Mouse (Mus musculus) CH12.LX (cell line): ENCODE data around the gene Letm1. TPM values are rescaled to one million over a fixed set of nuclear protein-coding genes. Genes with fewer than 3 reads are reported as not detected.

Source experiments
- DNase-seq: peaks from one replicate; pipeline ENCODE4 v3.0.0-alpha.2; 2013; ENCODE audit errors: extremely low read depth
- H3K27ac ChIP-seq: 2 replicates; pipeline ENCODE4 v1.5.1; 2012; ENCODE audit warnings: low read depth, mild to moderate bottlenecking, control low read depth, moderate library complexity; ENCODE audit not compliant: insufficient read depth
- H3K27me3 ChIP-seq: replicated peaks from 2 replicates; pipeline ENCODE3; 2012; ENCODE audit warnings: inconsistent platforms
- H3K36me3 ChIP-seq, 2 experiments: replicated peaks in 1 of 2; 2 replicates each; pipeline versions ENCODE3 to v1.6.1; 2012; ENCODE audit warnings: inconsistent platforms in 1 of 2, low read length in 1 of 2, mild to moderate bottlenecking in 1 of 2, mixed read lengths in 1 of 2, moderate library complexity in 1 of 2; ENCODE audit not compliant: control insufficient read depth in 1 of 2, insufficient read depth in 1 of 2
- H3K4me1 ChIP-seq, 2 experiments: 2 replicates each; pipeline ENCODE4 v1.6.1; 2012; ENCODE audit warnings: inconsistent platforms in 1 of 2, moderate library complexity in 1 of 2; ENCODE audit not compliant: insufficient read depth in 2 of 2, control insufficient read depth in 1 of 2
- H3K4me2 ChIP-seq: 2 replicates; pipeline ENCODE4 v1.6.1; 2012; ENCODE audit warnings: low read depth, mild to moderate bottlenecking, control low read depth; ENCODE audit not compliant: poor library complexity, insufficient read depth, severe bottlenecking
- H3K4me3 ChIP-seq, 3 experiments: fragments of 150-350 bp in 1 of 3; sonication (generic) in 1 of 3; replicated peaks in 1 of 3; 2 replicates each; pipeline versions ENCODE3 to v1.5.1; 2011 to 2012; ENCODE audit warnings: low read depth in 2 of 3, low read length in 2 of 3, mild to moderate bottlenecking in 2 of 3, moderate library complexity in 2 of 3, control low read depth in 1 of 3, improper control_type of control experiment in 1 of 3, inconsistent platforms in 1 of 3, mixed read lengths in 1 of 3; ENCODE audit not compliant: poor library complexity in 1 of 3
- H3K79me2 ChIP-seq: replicated peaks from 2 replicates; pipeline ENCODE4 v1.6.1; 2012; ENCODE audit warnings: mild to moderate bottlenecking, moderate library complexity; ENCODE audit not compliant: control insufficient read depth, poor library complexity, insufficient read depth, severe bottlenecking; ENCODE audit errors: extremely low read depth
- H3K9ac ChIP-seq: 2 replicates; pipeline ENCODE4 v1.6.1; 2012; ENCODE audit warnings: low read depth, mild to moderate bottlenecking, control low read depth, moderate library complexity; ENCODE audit not compliant: insufficient read depth
- H3K9me3 ChIP-seq: replicated peaks from 2 replicates; pipeline ENCODE3; 2012; ENCODE audit warnings: low read length, inconsistent platforms, mixed read lengths
- CHD2 ChIP-seq: IDR thresholded peaks from 2 replicates; pipeline ENCODE4 v1.6.1; 2011; ENCODE audit warnings: low read length, improper control_type of control experiment
- EP300 ChIP-seq: IDR thresholded peaks from 2 replicates; pipeline ENCODE4 v1.6.1; 2011; ENCODE audit warnings: low read length, improper control_type of control experiment
- ETS1 ChIP-seq: conservative IDR thresholded peaks from 2 replicates; pipeline ENCODE4 v1.6.1; 2012; ENCODE audit warnings: low read depth, mild to moderate bottlenecking, inconsistent platforms, low read length, improper control_type of control experiment, moderate library complexity
- IRF4 ChIP-seq: IDR thresholded peaks from 2 replicates; pipeline ENCODE4 v1.6.1; 2014; ENCODE audit warnings: low read depth, mild to moderate bottlenecking, inconsistent platforms, low read length, improper control_type of control experiment
- MAZ ChIP-seq: IDR thresholded peaks from 2 replicates; pipeline ENCODE4 v1.6.1; 2012; ENCODE audit warnings: low read depth, mild to moderate bottlenecking, inconsistent platforms, low read length, improper control_type of control experiment, moderate library complexity
- MYC ChIP-seq: IDR thresholded peaks from 2 replicates; pipeline ENCODE4 v1.6.1; 2011; ENCODE audit warnings: low read depth, mild to moderate bottlenecking, improper control_type of control experiment, low read length
- PAX5 ChIP-seq: IDR thresholded peaks from 2 replicates; pipeline ENCODE4 v1.6.1; 2012; ENCODE audit warnings: low read length, inconsistent platforms, mixed read lengths
- POLR2A ChIP-seq: IDR thresholded peaks from 2 replicates; pipeline ENCODE4 v1.6.1; 2011; ENCODE audit warnings: low read depth, mild to moderate bottlenecking, improper control_type of control experiment, low read length
- RAD21 ChIP-seq: IDR thresholded peaks from 2 replicates; pipeline ENCODE4 v1.6.1; 2011; ENCODE audit warnings: low read depth, mild to moderate bottlenecking, low read length, improper control_type of control experiment, moderate library complexity
- RCOR1 ChIP-seq: conservative IDR thresholded peaks from 2 replicates; pipeline ENCODE4 v1.6.1; 2012; ENCODE audit warnings: low read depth, mild to moderate bottlenecking, inconsistent platforms, low read length, improper control_type of control experiment
- TBP ChIP-seq: conservative IDR thresholded peaks from 2 replicates; pipeline ENCODE4 v1.6.1; 2011; ENCODE audit warnings: low read depth, low read length, improper control_type of control experiment
- TCF12 ChIP-seq: IDR thresholded peaks from 2 replicates; pipeline ENCODE4 v1.6.1; 2014; ENCODE audit warnings: low read depth, mild to moderate bottlenecking, inconsistent platforms, low read length, improper control_type of control experiment
- UBTF ChIP-seq: IDR thresholded peaks from 2 replicates; pipeline ENCODE4 v1.6.1; 2012; ENCODE audit warnings: low read depth, mild to moderate bottlenecking, inconsistent platforms, low read length, improper control_type of control experiment, moderate library complexity
- dilution Hi-C: fragments of 300-500 bp; cut with MboI; formaldehyde crosslinking; loops from 2 replicates; pipeline ENCODE4 v1.14.3; 2020; ENCODE audit warnings: low sequenced_read_pairs; ENCODE audit not compliant: extremely low pct_unique_long_range_greater_than_20kb, extremely low pct_ligation_motif_present
- in situ Hi-C: fragments of 300-500 bp; cut with MboI; formaldehyde crosslinking; loops from 3 replicates; pipeline ENCODE4 v1.14.3; 2019; ENCODE audit warnings: low sequenced_read_pairs, low pct_ligation_motif_present, low pct_unique_long_range_greater_than_20kb, mixed read lengths
- polyA plus RNA-seq: library from polyadenylated mRNA; unstranded; fragments of >175 nt; gene quantifications from 2 replicates; pipeline ENCODE4 v1.2.1, GENCODE M21; 2012; ENCODE audit warnings: low read depth; ENCODE audit not compliant: insufficient read length
- total RNA-seq, 2 experiments: library from RNA; depleted of rRNA; stranded (reverse); fragments of 300-350 nt in 1 of 2; fragments of >200 nt in 1 of 2; gene quantifications; 2 replicates each; pipeline ENCODE4 v1.2.3; 2012 to 2014

Letm1 gene
- total and polyA plus RNA-seq, 3 experiments, result 21.8 to 43.4 (median 27.6) TPM

DNA sequence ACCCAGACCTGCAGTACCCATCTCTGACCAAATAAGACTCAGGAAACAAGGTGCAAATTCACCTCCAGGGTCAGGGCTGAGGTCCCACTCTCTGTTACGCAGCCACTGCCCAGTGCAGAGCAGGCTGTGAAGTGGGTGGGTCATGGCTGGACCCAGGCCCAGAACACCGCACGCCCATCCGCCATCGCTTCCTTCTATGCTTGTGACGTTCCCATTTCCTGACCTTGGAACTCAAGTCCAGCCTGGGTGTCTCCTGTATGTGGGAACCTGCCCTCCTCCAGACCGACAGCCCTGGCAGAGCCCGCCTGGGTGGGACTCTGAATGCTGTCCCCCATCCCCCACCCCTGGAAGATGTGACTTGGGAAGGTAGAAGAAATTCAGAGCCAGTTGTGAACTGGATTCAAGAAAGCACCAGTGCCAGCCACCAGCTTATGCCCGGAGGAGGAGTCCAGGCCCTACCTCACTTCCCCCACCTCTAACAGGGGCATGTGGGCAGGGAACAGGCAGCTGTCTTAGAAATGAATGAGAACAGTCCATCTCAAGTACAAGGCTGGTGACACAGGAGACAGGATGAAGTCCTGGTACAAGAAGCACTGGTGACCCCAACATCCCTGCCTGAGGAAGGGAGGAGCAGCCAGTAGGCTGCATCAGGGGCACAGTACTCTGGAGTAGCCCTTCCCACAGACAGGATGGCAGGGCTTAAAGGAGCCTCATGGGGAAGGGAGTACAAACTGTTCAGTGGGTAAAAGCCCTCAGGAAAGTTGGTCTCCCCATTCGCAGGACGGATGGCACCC lies 92.6 kb downstream of the Letm1 start:
- Histone ChIP-seq H3K36me3 (no peaks in the 10 kb centered on the region), H3K4me1 (peaks cover 3 to 9% of the 10 kb centered on the region in 2 experiments; a peak in 3 of 4 replicates), H3K9me3 (no peaks in the 10 kb centered on the region), H3K4me3 (no peak overlapping the region), H3K4me2 (no peak overlapping the region), H3K79me2 (no peaks in the 10 kb centered on the region), H3K9ac (no peak overlapping the region), H3K27me3 (peaks cover 57% of the 10 kb centered on the region), H3K27ac (no peak overlapping the region)
- dilution Hi-C loops (no loop called here), in situ Hi-C loops (no loop called here)
- no peak for TF ChIP-seq POLR2A
- TF ChIP-seq PAX5, result no peak
- no peak for TF ChIP-seq MYC
- no peak for TF ChIP-seq CHD2
- no peak for TF ChIP-seq UBTF
- TF ChIP-seq TCF12, result no peak
- no peak for TF ChIP-seq RCOR1
- TF ChIP-seq IRF4, result no peak
- TF ChIP-seq TBP, result no peak
- no peak for TF ChIP-seq EP300
- no peak for TF ChIP-seq MAZ
- TF ChIP-seq ETS1, result no peak
- no peak for TF ChIP-seq RAD21
- no peak for DNase-seq

Other genes starting within 250 kb of the Letm1 start
- 27.9 and 29.2 TPM in 2 replicates for gene Fam53a, start 153.2 kb downstream of the Letm1 start, total RNA-seq (2012; rRNA removed)
- 25.1 and 26.6 TPM in 2 replicates for gene Fam53a, start 153.2 kb downstream of the Letm1 start, total RNA-seq (2014; rRNA removed)
- gene Fam53a, start 153.2 kb downstream of the Letm1 start, polyA plus RNA-seq, result 32.9 and 33.4 TPM in 2 replicates
- gene Gm9903, start 152.9 kb downstream of the Letm1 start, total RNA-seq (2012; rRNA removed), result 0.08 and 0.21 TPM in 2 replicates
- gene Gm9903, start 152.9 kb downstream of the Letm1 start, total RNA-seq (2014; rRNA removed), result 0.16 and 0.22 TPM in 2 replicates
- gene Gm9903, start 152.9 kb downstream of the Letm1 start, polyA plus RNA-seq, result 0.26 TPM in 1 of 2 replicates, not detected in the other
- 85.4 and 111 TPM in 2 replicates for gene Slbp, start 130.2 kb downstream of the Letm1 start, total RNA-seq (2012; rRNA removed)
- 263 and 284 TPM in 2 replicates for gene Slbp, start 130.2 kb downstream of the Letm1 start, total RNA-seq (2014; rRNA removed)
- 117 and 148 TPM in 2 replicates for gene Slbp, start 130.2 kb downstream of the Letm1 start, polyA plus RNA-seq
- 89.4 and 110 TPM in 2 replicates for gene Tacc3, start 124.7 kb downstream of the Letm1 start, total RNA-seq (2012; rRNA removed)
- gene Tacc3, start 124.7 kb downstream of the Letm1 start, total RNA-seq (2014; rRNA removed), result 186 and 202 TPM in 2 replicates
- gene Tacc3, start 124.7 kb downstream of the Letm1 start, polyA plus RNA-seq, result 160 and 175 TPM in 2 replicates
- gene Tmem129, start 124.4 kb downstream of the Letm1 start, total RNA-seq (2012; rRNA removed), result 14.8 and 15.2 TPM in 2 replicates
- gene Tmem129, start 124.4 kb downstream of the Letm1 start, total RNA-seq (2014; rRNA removed), result 10.8 and 11.2 TPM in 2 replicates
- 8.4 and 12.7 TPM in 2 replicates for gene Tmem129, start 124.4 kb downstream of the Letm1 start, polyA plus RNA-seq
- gene Fgfr3, start 61.1 kb downstream of the Letm1 start, total RNA-seq (2012; rRNA removed), result 0.76 and 1.2 TPM in 2 replicates
- gene Fgfr3, start 61.1 kb downstream of the Letm1 start, total RNA-seq (2014; rRNA removed), result 0.12 and 0.19 TPM in 2 replicates
- gene Fgfr3, start 61.1 kb downstream of the Letm1 start, polyA plus RNA-seq, result 0.23 and 0.35 TPM in 2 replicates
- 55.0 and 63.3 TPM in 2 replicates for gene Nsd2, start 37.9 kb upstream of the Letm1 start, total RNA-seq (2012; rRNA removed)
- 39.8 and 43.7 TPM in 2 replicates for gene Nsd2, start 37.9 kb upstream of the Letm1 start, total RNA-seq (2014; rRNA removed)
- 47.2 and 49.9 TPM in 2 replicates for gene Nsd2, start 37.9 kb upstream of the Letm1 start, polyA plus RNA-seq
- gene Nelfa, start 153.6 kb upstream of the Letm1 start, total RNA-seq (2012; rRNA removed), result 23.9 and 27.6 TPM in 2 replicates
- 20.4 and 20.6 TPM in 2 replicates for gene Nelfa, start 153.6 kb upstream of the Letm1 start, total RNA-seq (2014; rRNA removed)
- gene Nelfa, start 153.6 kb upstream of the Letm1 start, polyA plus RNA-seq, result 35.3 and 41.2 TPM in 2 replicates
- gene Gm1673, start 200.6 kb upstream of the Letm1 start, total RNA-seq (2012; rRNA removed), result not detected in 2 replicates
- gene Gm1673, start 200.6 kb upstream of the Letm1 start, total RNA-seq (2014; rRNA removed), result not detected in 2 replicates
- not detected in 2 replicates for gene Gm1673, start 200.6 kb upstream of the Letm1 start, polyA plus RNA-seq
- 0.04 TPM in 1 of 2 replicates, not detected in the other for gene Nat8l, start 213.2 kb upstream of the Letm1 start, total RNA-seq (2012; rRNA removed)
- not detected in 2 replicates for gene Nat8l, start 213.2 kb upstream of the Letm1 start, total RNA-seq (2014; rRNA removed)
- gene Nat8l, start 213.2 kb upstream of the Letm1 start, polyA plus RNA-seq, result not detected in 2 replicates